Mouse (Mus musculus): ENCODE data around the gene Cd109.

The Cd109 gene

DNA sequence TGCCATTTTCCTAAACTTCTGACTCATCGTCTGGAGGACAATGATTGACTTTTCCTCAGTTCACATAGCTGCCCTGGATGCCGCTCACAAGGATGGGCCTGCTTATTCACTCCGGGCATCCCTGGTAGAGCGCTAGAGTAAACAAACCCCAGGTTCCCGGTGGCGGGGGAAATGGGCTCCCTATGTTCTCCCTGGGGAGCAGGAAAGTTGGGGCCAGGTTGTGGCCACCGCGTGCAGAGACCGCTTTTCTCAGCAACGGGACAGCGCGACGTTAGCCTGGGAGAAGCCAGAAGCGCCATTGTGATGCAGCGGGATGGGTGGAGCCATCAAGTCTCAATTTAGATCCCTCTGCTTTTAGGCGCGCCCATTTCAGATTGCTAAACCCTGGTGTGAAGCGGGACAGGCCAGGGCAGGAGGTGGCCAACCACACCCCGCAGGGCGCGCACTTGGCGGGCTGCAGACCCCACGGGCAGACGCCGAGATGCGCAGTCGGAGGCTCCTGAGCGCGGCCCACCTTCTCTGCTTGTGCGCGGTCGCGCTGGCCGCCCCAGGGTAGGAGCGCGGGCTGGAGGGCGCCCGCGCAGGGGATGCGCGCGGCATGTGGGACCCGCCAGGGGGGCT lies at the start of gene Cd109:
TSS of gene Cd109 (plus strand) at position 146 of the 621 bp plus-strand sequence.
- no peak for DNase-seq (ENCODE audit: low spot score)

DNA sequence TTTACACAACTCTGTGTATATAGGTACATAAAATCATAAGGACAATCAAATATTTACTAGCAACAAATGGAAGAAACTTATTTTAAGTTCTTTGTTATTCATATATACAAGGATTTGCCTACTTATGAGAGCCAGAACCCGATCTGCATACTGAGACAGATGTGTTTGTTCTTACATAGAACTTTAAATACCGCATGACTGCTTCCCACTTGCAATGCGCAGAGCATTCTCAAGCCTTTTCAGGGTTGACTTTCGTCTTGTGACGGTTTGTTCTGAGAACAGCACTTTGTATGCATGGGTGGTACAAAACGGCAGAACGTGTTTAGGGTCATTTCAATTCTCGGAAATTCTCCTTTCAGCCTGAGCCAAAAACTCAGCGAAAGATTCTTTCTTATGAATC lies 45.4 kb upstream of the Cd109 start:
- DNase-seq (ENCODE audit: low spot score) = no peak

DNA sequence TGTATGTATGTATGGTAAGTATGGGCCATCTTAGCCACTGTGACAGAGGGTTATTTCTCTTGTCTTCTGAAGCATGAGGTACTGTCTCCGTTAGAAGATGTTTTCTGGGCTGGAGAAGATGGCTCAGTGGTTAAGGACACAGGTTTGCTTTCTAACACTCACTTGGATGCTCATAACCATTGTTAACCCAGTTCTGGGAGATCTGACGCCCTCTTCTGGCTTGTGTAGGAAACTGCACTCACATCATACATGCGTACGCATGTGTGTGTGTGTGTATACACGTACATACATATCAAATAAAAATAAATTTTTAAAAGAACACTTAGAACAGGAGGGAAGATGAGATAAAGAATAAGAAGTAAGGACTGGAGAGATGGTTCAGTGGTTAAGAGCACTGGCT lies 38.9 kb upstream of the Cd109 start:
- DNase-seq (ENCODE audit: low spot score) = no peak

DNA sequence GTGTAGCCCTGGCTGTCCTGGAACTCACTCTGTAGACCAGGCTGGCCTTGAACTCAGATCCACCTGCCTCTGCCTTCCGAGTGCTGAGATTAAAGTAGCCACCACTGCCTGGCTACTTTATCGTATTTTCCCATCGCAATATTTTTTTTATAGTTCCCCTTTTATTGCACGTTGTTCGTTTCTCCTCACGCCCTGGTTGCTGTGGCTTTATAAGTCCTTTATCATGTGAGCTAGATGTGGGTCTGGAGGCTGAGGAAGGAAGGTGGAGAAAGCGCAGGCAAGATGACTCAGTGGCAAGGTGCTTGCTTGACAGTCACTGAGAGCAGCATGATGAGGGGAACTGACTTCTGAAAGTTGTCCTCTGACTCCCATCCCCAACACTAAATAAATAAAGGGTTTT lies 36.5 kb upstream of the Cd109 start:
- no peak for DNase-seq (ENCODE audit: low spot score)

DNA sequence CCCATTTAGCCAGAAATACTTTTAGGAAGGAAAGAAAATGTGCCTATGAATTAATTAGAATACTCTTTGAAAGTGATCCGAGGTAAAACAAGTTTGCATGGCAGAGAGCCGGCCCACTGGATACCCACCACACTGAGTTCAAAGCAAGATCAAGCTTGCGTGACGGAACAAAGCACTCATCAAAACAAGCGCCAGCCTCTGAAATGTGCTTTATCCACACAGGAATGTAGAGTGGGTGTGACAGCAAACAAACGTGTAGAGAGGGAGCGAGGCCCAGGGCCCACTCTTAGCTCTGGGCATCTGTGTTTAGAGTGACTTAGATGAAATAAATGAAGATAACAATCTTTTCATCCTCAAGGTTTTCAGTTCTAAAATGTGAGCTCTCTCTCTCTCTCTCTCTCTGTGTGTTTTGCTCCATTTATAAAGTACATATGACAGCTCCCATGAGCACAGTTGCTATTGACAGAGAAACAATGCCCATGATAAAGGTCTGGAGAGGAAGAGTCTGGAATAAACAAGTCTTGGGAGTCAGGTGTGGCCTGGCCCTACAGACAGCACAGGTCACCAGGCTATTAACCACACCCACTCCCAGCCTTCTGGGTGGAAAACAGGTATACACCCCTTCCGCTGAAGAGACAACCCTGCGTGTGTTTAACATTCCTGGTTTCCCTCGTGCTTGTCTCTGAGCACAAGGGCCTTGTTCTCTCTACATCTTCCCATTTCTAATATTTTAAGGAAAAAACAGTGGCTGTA lies 35.5 kb upstream of the Cd109 start:
- DNase-seq (ENCODE audit: low spot score) = no peak

DNA sequence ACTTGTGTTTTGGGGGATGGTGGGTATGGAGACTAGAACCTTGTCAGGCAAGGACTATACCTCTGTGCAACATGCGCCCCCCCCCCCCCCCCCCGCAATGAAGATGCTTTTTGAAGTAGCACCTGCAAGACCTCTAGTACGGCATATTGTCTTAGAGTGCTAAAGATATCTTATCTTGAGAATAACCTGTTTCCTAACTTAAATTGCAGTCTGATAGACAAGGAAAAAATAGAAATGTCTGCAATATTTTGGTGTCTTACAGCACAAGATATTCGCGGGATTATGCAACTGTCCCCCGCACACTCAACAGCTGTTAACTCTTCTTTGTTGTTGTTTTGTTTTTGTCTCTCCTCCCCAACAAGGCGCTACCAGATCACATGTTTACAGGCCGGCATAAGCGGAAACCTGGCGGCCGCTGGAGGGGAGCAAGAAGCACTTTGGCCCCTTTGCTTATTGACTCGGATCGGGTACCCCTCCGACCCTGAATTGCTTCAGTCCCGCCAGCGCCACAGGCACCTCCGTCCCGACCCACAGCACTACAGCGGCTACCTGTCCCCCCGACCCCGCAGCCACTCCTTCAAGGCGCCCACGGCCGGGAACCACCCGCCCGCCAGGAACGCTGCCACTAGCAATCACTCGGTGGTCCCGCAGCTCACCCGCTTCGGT lies 28.0 kb upstream of the Cd109 start:
- no peak for DNase-seq (ENCODE audit: low spot score)

DNA sequence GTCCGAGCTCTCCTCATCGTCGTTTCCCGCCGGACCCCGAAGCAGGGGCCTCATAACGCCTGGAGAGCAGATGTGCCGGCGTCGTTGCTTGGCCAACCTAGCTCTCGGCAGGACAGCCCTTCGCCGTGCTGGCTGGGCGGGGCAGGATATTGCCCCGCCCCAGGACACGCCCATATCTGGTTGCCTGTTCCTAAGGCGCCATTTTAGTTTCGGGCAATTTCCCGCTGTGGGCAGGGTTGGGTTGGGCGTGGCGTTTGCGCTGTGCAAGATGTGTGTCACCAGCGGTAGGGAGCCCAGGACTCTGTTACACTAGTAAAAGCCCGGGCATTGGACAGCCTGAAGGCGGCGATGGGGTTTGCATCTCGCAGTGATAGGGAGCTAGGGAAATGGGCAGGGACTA lies 27.4 kb upstream of the Cd109 start, which contains the start of gene Slc17a5:
TSS of gene Slc17a5 (minus strand) at position 128 of the 400 bp plus-strand sequence.
- peak; percentile 92 for DNase-seq (ENCODE audit: low spot score)

DNA sequence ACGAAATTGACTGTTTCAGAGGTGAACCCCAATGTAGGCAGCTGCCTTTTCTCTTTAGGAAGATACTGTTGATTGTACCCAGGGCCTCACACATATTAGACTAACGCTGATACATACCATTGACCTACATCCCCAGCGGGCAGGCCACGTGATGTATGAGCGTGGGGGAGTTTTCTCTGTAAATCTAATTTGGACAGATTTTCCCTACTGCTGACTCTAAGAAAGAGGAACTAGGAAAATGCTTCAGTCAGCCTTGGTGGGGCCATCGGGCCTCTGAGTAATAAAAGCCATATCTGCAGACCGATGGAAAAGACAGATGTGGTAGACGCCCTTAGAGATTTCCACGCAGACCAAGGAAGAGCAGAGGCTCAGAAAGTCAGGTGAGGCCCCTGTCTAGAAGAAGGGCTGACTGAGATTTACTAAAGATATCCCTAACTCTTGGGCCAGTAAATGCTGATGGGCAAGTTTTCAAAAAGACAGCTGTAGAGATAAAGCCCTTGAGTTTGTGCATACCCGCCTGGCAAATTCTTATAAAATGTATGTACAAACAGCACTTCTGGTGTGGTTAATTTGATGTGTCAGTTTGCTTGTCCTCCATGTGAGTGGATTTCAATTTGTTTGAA lies 26.8 kb upstream of the Cd109 start:
- DNase-seq (ENCODE audit: low spot score) = no peak

DNA sequence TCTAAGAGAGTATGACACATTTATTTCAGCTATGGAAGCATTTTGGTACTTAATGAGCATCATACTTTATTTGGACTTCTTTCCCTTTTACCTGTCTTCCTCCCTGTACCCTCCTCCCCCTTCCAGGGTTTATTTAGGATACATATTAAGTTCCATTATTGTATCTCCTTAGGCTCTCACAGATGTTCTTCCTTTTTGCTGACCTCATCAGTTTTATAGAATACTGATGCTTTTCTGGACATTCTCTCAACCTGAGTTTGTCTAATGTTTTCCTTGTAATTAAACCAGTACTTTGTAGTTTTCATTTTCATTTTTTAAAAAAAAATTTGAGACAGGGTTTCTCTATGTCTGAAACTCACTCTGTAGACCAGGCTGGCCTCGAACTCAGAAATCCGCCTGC lies 24.9 kb upstream of the Cd109 start:
- DNase-seq (ENCODE audit: low spot score) = no peak

DNA sequence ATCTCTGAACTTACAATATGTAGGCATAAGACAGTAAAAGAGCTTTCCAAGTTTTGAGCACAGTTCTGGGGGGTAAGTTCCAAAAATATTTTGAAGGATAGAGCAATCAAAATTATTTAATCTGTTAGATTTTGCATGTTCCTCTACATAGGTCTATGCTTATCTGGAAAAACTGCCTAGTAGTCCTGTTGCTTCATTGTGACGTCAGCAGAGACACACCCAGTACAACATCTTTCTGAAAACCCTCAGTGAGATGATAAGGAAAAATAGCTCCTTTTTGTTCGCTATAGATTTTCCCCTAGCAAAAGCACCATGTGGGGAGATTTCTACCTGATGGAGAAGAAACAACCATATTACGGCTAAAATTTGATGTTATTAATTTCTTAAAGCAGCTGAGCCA lies 20.1 kb upstream of the Cd109 start:
- DNase-seq (ENCODE audit: low spot score) = no peak

DNA sequence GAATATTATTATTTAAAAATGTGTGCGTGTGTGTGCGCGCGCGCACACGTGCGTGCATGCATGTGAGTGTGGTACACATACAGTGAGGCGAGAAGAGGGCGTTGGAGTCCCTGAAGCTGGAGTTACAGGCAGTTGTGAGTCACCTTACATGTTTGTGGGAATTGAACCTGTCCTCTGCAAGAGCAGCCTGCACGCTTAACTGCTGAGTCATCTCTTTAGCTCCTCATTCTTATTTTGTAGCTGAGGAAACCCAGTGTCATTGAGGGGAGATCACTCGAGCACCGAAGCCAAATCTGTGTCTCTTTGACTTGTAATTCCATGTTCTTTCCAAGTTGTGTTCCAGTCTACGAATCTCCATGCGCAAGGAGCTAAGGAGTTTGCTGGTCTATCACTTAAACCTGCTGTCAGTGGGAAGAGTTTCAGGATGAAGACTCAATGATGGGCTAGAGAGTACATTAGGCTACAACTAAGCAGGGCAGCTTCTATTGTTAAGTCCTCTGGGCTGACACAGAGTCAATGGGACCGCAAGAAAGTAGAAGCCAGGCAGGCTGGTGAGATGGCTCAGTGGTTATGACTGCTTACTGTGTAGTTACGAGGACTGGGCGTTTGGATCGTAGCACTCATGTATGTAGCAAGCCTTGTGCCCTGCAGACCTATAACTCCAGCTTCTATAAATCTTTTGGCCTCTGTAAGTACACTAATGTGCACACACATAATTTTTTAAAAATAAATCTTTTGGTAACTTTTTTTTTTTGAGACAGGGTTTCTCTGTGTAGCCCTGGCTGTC lies 19.4 kb upstream of the Cd109 start:
- no peak for DNase-seq (ENCODE audit: low spot score)

DNA sequence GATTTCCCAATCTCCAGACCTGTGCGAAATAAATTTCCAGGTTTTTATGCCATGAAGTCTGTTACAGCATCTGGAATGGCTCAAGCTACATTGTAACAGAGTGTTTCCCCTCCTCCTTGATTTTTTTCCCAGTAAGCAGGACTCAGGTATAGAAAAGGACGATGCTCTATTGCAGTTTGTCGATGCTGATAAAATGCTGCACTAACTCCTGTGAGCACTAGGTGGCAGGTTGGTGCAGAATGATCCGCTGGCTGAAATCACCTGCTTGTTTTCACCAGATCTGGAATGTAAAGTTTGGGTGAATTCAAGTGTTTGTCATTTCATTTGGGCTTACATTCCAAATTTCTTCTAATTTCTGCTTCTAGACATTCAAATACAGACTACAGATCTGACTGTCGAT lies 18.5 kb upstream of the Cd109 start:
- DNase-seq (ENCODE audit: low spot score) = no peak

DNA sequence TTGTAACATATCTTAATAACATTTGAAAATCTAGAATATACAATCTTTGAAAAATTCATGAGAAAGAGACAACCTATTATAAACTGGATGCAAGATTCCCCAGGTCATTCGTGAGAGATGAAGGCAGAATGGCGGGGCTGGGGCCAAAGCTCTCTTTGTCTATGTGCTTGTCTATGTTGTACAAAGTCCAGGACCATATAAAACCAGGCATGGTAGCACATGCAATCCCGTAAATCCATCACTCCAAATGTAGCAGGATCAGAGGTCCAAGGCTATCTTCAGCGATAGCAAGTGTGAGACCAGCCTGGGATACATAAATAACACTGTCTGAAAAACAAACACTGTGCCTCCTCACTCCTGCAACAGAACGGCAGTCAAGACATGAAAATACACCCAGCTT lies 15.4 kb upstream of the Cd109 start:
- DNase-seq (ENCODE audit: low spot score) = no peak

DNA sequence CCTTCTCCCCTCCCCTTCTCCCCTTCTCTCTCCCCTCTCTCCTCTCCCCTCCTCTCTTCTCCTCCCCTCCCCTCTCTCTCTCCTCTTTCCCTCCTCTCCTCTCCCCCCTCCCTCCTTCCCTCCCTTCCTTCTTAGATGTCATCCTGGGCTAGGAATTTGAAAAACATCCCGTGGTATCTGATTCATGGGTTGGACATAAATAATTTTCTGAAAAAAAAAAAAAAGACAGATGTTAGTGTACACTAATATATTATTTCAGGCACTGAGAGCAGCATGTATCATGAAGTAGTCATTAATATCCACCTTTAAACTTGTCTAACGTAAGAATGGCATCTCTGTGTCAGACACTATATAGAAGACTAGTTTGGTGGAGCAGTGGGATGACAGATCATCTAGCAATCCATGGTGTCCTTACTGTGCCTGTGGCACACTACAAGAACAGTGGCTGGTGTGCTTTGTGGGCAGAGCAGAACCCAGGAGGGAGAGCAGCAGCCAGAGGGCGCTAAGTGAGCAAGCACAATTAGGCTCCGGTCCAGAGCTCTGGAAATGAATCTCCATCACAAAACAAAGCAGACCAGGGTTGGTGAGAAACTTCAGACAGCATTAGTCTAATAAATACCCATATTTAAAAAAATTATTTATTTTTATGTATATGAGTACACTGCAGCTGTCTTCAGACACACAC lies 14.2 kb upstream of the Cd109 start:
- DNase-seq (ENCODE audit: low spot score) = no peak

DNA sequence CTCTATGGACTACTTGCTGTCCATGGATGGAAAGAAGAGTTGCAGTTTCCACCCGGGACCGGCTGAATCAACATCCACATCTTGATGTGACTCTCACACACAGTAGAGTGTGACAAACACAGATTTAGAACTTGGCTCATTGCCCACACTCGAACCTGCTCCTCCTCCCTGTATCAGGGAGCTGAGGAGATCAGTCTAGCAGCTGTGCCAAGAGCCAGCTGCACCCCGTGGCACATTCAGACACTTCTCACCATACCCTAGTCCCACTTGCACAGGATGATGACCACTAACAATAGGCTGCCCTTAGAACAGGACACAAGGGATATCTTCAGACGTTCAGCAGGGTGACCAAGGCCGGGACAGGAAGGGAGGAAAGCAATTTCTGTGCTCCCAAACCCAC lies 1.1 kb upstream of the Cd109 start:
- DNase-seq (ENCODE audit: low spot score) = no peak

DNA sequence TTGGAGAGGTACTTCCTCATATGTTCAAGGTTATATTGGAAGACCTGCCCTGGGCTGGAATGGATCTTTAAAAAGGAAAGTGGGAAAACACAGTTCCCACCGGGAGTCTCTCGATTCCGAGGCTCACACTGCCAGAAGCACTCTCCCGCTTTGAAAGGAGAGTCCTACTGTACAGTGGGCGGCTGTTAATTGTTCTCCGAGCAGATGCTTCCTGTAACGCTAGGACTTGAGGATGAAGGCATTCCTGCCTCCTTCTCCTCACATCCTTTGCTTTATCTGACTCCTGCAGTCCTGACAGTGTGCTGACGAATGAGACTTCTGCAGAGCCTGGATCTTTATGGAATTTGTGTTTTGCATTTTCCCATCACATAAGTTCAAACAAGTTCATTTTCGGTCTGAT lies 3.9 kb downstream of the Cd109 start:
- no peak for DNase-seq (ENCODE audit: low spot score)

DNA sequence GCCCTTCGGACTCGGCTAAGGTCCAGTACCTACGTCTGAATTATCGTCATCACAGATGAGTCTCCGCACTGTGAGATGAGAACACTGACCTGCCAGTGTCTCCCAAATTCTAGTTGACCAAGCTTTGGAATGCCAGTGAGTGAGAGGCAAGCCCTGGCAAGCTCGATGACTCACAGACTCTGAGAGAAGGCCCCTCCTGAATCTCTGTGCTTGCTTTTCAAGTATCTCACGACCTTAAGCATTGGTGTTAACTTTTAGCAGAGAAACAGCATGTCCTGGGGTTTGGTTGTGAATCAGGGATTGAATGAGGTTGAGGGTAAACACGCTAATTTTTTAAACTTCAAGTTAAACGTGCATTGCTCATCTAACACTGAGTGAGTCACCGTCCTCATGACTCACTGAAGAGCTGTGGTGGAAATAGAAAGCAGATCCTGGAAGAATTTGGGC lies 8.0 kb downstream of the Cd109 start:
- no peak for DNase-seq (ENCODE audit: low spot score)

DNA sequence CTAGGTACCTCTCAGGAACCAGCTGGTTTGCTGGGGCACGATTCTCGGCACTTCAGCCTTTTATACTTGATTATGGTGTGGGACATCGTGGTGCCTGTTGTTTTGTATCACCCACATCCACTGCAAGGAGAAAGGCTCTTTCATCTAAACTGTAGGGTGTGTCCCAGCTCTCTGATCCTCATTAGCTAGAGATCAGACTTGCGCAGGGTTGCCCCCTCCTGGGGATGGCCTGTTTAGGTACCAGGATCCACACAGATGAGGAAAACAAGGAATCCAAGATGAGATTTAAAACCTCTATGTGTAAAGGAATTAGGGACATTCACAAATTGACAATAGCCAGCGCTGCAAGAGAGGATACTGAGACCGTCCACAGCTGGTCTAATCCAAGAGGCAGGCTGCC lies 14.6 kb downstream of the Cd109 start:
- DNase-seq (ENCODE audit: low spot score) = no peak

DNA sequence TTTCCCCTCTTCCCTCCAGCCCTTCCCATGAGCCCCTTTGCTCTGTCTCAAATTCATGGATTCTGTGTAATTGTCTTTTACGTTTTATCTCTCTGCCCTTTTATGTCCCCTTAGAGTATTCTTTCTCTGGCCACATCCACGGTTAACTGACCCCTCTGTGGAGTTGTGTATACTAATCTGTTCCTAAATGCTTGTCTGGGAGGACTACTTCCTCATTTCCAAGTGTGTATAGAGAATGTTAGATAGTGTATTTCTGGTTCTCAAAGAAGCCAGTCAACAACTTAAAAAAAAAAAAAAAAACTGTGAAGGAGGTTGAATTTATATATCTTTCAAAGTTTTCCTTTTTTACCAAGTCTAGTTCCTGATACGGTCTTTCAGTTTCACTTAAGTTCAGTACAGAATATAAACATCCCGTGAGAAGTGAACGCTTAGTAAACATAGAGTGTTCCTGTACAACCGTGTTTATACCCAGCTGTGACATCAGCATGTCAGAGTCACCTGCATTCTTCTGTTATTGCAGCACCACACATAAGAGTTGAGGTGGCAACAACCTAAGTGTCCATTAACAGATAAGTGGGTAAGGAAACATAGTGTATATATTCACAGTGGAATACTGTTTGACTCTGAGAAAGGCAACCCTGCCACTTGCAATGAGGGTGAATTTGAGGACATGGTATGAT lies 16.5 kb downstream of the Cd109 start:
- no peak for DNase-seq (ENCODE audit: low spot score)

DNA sequence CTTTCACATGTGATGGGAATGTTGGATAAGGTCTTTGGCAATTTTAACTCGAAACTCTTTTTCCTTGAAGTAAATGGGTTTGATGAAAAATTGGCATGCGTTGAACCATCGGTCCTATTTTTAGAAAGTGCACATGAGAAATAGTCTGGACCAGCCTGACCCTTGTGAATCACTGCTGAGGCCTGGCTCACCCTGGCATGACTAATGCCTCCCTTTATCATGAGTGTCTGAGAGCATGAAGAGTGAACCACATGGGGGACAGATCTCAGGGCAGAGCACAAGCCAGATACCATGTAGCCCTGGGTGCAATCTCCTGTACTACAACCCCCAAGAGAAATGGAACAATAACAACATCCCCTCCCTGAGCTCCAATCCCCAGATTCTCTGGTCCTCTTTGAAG lies 18.6 kb downstream of the Cd109 start:
- no peak for DNase-seq (ENCODE audit: low spot score)

DNA sequence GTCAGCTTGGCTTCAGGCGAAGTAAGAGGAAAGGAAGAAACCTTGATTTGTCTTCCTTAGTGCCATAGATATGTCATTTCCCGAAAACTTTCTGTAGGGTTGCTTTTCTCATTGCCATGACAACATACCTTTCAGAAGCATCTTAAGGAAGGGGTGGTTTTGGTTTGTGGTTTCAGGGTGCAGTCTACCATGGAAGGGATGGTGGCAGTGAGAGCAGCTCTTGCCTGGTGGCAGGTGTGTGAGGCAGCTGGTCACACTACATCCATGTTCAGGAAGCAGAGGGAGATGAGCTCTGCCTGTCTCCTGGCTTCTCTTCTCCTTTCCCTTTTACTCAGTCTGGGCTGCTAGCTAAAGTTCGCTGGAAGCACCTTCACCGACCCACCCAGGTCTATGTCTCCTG lies 26.0 kb downstream of the Cd109 start:
- DNase-seq (ENCODE audit: low spot score) = no peak
